Comparison of ENCODE assay signal across 21 mouse cellular contexts in genomic region chr4:126978706-126979105, GRCm38 (mm10). TPM values are rescaled to one million over a fixed set of nuclear protein-coding genes. Genes with fewer than 3 reads are reported as not detected.
A peak's percentile ranks its signal among the peaks of the same experiment; 100 is the strongest.
DNase-seq lines count a peak whose midpoint lies in the region; ATAC-seq and TF ChIP-seq lines count a peak whose summit lies in the region.
"Had no signal": no experiment of that assay in that cellular context is flagged by ENCODE, and none has a peak within 500 bp of the region (broad histone marks: within the 10 kb centered on the region; RNA-seq: fewer than 3 reads in every experiment).

No protein-coding gene starts in this region.

- intact Hi-C loops in heart, postnatal 25 days (cut with DNase I) = no loop called here

- H3K4me2 ChIP-seq in lung, embryonic 14.5 days = no peak overlapping the region
- H3K4me2 ChIP-seq: heart, embryonic 11.5 days; limb, embryonic 12.5 days; liver, embryonic 11.5 days; midbrain, embryonic 15.5 days had no signal

- no peak overlapping the region for H3K4me3 ChIP-seq in lung, embryonic 14.5 days (ENCODE audit: low read depth, low read length)
- no peak overlapping the region for H3K4me3 ChIP-seq in ES-E14 (ENCODE audit: insufficient read depth in 1 of 2, low read depth in 1 of 2, low read length in 2 of 2, poor library complexity in 1 of 2, severe bottlenecking in 1 of 2)
- H3K4me3 ChIP-seq: hindbrain, embryonic 10.5 days; limb, embryonic 12.5 days; midbrain, embryonic 15.5 days had no signal

- no peak overlapping the region for H3K27ac ChIP-seq in lung, embryonic 14.5 days (ENCODE audit: low read depth)
- H3K27ac ChIP-seq in ES-E14 (ENCODE audit: insufficient read depth, low read depth, low read length, poor library complexity, severe bottlenecking) = 0 out of 2 replicates have a peak overlapping the region, but pooled peaks have one; percentile 19
- H3K27ac ChIP-seq: hindbrain, embryonic 10.5 days; limb, embryonic 12.5 days; midbrain, embryonic 15.5 days had no signal

- ATAC-seq in lung, embryonic 14.5 days (ENCODE audit: insufficient read depth) = no peak
- ATAC-seq in megakaryocyte progenitor cell, adult 5-6 weeks (replicated peaks; ENCODE audit: poor library complexity) = no peak
- ATAC-seq: liver, postnatal 0 days; midbrain, embryonic 15.5 days had no signal

- H3K27me3 ChIP-seq in lung, embryonic 14.5 days (ENCODE audit: insufficient read depth, low read length) = no peaks in the 10 kb centered on the region
- H3K27me3 ChIP-seq: CH12.LX; limb, embryonic 12.5 days; midbrain, embryonic 15.5 days had no signal

- H3K9me3 ChIP-seq in lung, embryonic 14.5 days (ENCODE audit: low read depth, low read length) = no peaks in the 10 kb centered on the region
- H3K9me3 ChIP-seq in ES-E14 (ENCODE audit: control insufficient read depth, insufficient read depth, low read depth, low read length) = no peaks in the 10 kb centered on the region
- H3K9me3 ChIP-seq: hindbrain, embryonic 10.5 days; limb, embryonic 12.5 days; midbrain, embryonic 15.5 days had no signal

- in situ Hi-C loops in ES-E14 (cut with MboI; ENCODE audit: low sequenced_read_pairs in 2 of 2, unreplicated experiment in 2 of 2) = no loop called here

- H3K9ac ChIP-seq in lung, embryonic 14.5 days = no peak overlapping the region
- no peak overlapping the region for H3K9ac ChIP-seq in ES-E14 (ENCODE audit: insufficient read depth, low read depth, low read length, poor library complexity, severe bottlenecking)
- H3K9ac ChIP-seq: limb, embryonic 12.5 days; liver, postnatal 0 days; midbrain, embryonic 15.5 days had no signal

- no peaks in the 10 kb centered on the region for H3K36me3 ChIP-seq in lung, embryonic 14.5 days (ENCODE audit: insufficient read depth)
- no peaks in the 10 kb centered on the region for H3K36me3 ChIP-seq in ES-E14 (ENCODE audit: control insufficient read depth, insufficient read depth, low read length, poor library complexity, severe bottlenecking)
- H3K36me3 ChIP-seq: hindbrain, embryonic 10.5 days; limb, embryonic 12.5 days; midbrain, embryonic 15.5 days had no signal

- no peaks in the 10 kb centered on the region for H3K4me1 ChIP-seq in lung, embryonic 14.5 days (ENCODE audit: insufficient read depth)
- peaks cover 0 to 5% of the 10 kb centered on the region in 2 experiments; a peak in 2 of 4 replicates for H3K4me1 ChIP-seq in ES-E14 (ENCODE audit: control insufficient read depth in 2 of 2, insufficient read depth in 2 of 2, low read length in 2 of 2, poor library complexity in 1 of 2)
- H3K4me1 ChIP-seq: hindbrain, embryonic 10.5 days; limb, embryonic 12.5 days; midbrain, embryonic 15.5 days had no signal

- TF ChIP-seq CTCF in lung, embryonic 14.5 days (IDR thresholded peaks at IDR 0.05; ENCODE audit: low read depth) = 0 out of 2 replicates have a peak, but pooled peaks have one; percentile 1

- DNase-seq in heart, adult 11 months = peak; percentile 48
- no peak for DNase-seq in heart, postnatal 25 days (ENCODE audit: low spot score)
- peak; percentile 36 for DNase-seq in lung, embryonic 14.5 days
- DNase-seq in lung, adult 18-20 months = no peak
- no peak for DNase-seq in ES-E14 (ENCODE audit: low read depth, low spot score)
- DNase-seq in urinary bladder, postnatal 4 days (ENCODE audit: low spot score in 2 of 2) = no peak
- DNase-seq: adrenal gland, adult 2 months; B cell, adult 2 months; cerebellum, adult 11 months; cerebellum, postnatal 10 days; kidney, adult 18-20 months; liver, postnatal 0 days; lung, postnatal 36 days; thymus, postnatal 36 days had no signal

- 71% methylated on average over 3 of the region's 3 CpGs for WGBS in lung, embryonic 14.5 days

TF ChIP-seq in ES-E14, 5 proteins besides CTCF, POLR2A, EP300 and RAD21:
- no peak for TF ChIP-seq MAFK (IDR thresholded peaks at IDR 0.05; ENCODE audit: insufficient read depth, low read depth, low read length)
- no peak for TF ChIP-seq HCFC1 (IDR thresholded peaks at IDR 0.05; ENCODE audit: borderline replicate concordance, insufficient read depth, low read length)
- no peak for TF ChIP-seq CHD2 (IDR thresholded peaks at IDR 0.05; ENCODE audit: low read depth, low read length)
- no peak for TF ChIP-seq ZNF384 (IDR thresholded peaks at IDR 0.05; ENCODE audit: low read depth, low read length)
- no peak for TF ChIP-seq ZC3H11A (IDR thresholded peaks at IDR 0.05; ENCODE audit: borderline replicate concordance, low read depth, low read length)

RNA-seq across cellular contexts. Expression of gene Zmym4, which starts 10.8 kb away (rescaled TPM):
- total RNA-seq in heart, postnatal 25 days (2021) = 10 to 100 TPM; 16.4 to 21.5 TPM
- 19.8 and 21.8 TPM in 2 replicates for polyA plus RNA-seq in lung, embryonic 14.5 days (2014; fragmentation: Nextera tagmentation; extraction: Ambion mirVana)
- total RNA-seq in ES-E14 (2012; rRNA removed) = 40.5 and 44.0 TPM in 2 replicates
- total RNA-seq in megakaryocyte progenitor cell, adult 5-6 weeks (2015) = 51.9 and 70.5 TPM in 2 replicates
- total RNA-seq in megakaryocyte progenitor cell, adult 5-6 weeks (2017) = 32.0 and 62.9 TPM in 2 replicates

RNA-seq across cellular contexts. Expression of gene Sfpq, which starts 42.4 kb away (rescaled TPM):
- total RNA-seq in heart, postnatal 25 days (2021) = 10 to 100 TPM; 81.5 to 86.2 TPM
- polyA plus RNA-seq in lung, embryonic 14.5 days (2014; fragmentation: Nextera tagmentation; extraction: Ambion mirVana) = 129 and 137 TPM in 2 replicates
- total RNA-seq in ES-E14 (2012; rRNA removed) = 337 and 384 TPM in 2 replicates
- 490 and 507 TPM in 2 replicates for total RNA-seq in megakaryocyte progenitor cell, adult 5-6 weeks (2015)
- 686 and 899 TPM in 2 replicates for total RNA-seq in megakaryocyte progenitor cell, adult 5-6 weeks (2017)

Comparison
In these comparisons a context has a peak if more than half of its experiments do, and no peak if none do; other contexts are left out.
1. DNase-seq: peak in heart, adult 11 months (single experiment) and lung, embryonic 14.5 days (single experiment); none in heart, postnatal 25 days (single experiment), lung, adult 18-20 months (0 of 2), ES-E14 (single experiment) and urinary bladder, postnatal 4 days (0 of 2).